Mouse (Mus musculus) brown adipose tissue, adult 24 weeks (tissue): ENCODE results near the gene Rnf123. TPM values are rescaled to one million over a fixed set of nuclear protein-coding genes. Genes with fewer than 3 reads are reported as not detected.

Experiments
- H3K27ac ChIP-seq: fragments of 200-500 bp; replicated peaks from 2 replicates; pipeline ENCODE4 v1.5.1; 2012; ENCODE audit warnings: low read depth, mild to moderate bottlenecking, low read length
- H3K4me1 ChIP-seq: fragments of 200-500 bp; 2 replicates; pipeline ENCODE4 v1.6.1; 2012; ENCODE audit warnings: low read length, mixed read lengths; ENCODE audit not compliant: control insufficient read depth, insufficient read depth, insufficient read length
- H3K4me3 ChIP-seq: fragments of 200-500 bp; 2 replicates; pipeline ENCODE4 v1.5.1; 2012; ENCODE audit warnings: low read depth, mild to moderate bottlenecking, low read length, moderate library complexity; ENCODE audit not compliant: insufficient read depth
- polyA plus RNA-seq: library from polyadenylated mRNA; stranded (reverse); fragments of >200 nt; gene quantifications from 2 replicates; pipeline ENCODE4 v1.2.4, GENCODE M21; 2012; ENCODE audit not compliant: missing spikeins, insufficient read depth, insufficient read length

Rnf123 gene
- polyA plus RNA-seq, 1 experiment, result 40.0 TPM

GRCm38 (mm10) chr9:108003531-108003890, 79.6 kb downstream of the Rnf123 start:
- Histone ChIP-seq H3K27ac (no peak overlapping the region), H3K4me3 (peak overlapping the region; percentile 94), H3K4me1 (peaks cover 16% of the 10 kb centered on the region)

GRCm38 (mm10) chr9:108002778-108003530, 80.2 kb downstream of the Rnf123 start:
- H3K27ac ChIP-seq, result peak overlapping the region; percentile 67
- H3K4me1 ChIP-seq, result peaks cover 11% of the 10 kb centered on the region

GRCm38 (mm10) chr9:108001922-108002770, 81.0 kb downstream of the Rnf123 start, which contains the start of gene Ip6k1:
Gene Ip6k1 (plus strand): TSS chr9:108002501.
- Histone ChIP-seq H3K4me1 (peaks cover 10% of the 10 kb centered on the region), H3K27ac (peak within 1 kb of the TSS; percentile 73), H3K4me3 (peak within 1 kb of the TSS; percentile 94)

More at GRCm38 (mm10) chr9:108002778-108003530, 80.2 kb downstream of the Rnf123 start:
- peak overlapping the region; percentile 94 for H3K4me3 ChIP-seq

Other genes starting within 250 kb of the Rnf123 start
- 17.6 and 20.0 TPM in 2 replicates for gene Rbm6, start 210.1 kb downstream of the Rnf123 start, polyA plus RNA-seq
- gene Mon1a, start 195.2 kb downstream of the Rnf123 start, polyA plus RNA-seq, result 12.6 and 14.3 TPM in 2 replicates
- gene Mst1r, start 176.5 kb downstream of the Rnf123 start, polyA plus RNA-seq, result 0.36 and 1.4 TPM in 2 replicates
- gene Actl11, start 154.9 kb downstream of the Rnf123 start, polyA plus RNA-seq, result not detected in 2 replicates
- not detected in 2 replicates for gene Camkv, start 147.7 kb downstream of the Rnf123 start, polyA plus RNA-seq
- gene Traip, start 133.2 kb downstream of the Rnf123 start, polyA plus RNA-seq, result not detected in 2 replicates
- gene Uba7, start 107.8 kb downstream of the Rnf123 start, polyA plus RNA-seq, result 7.0 and 13.8 TPM in 2 replicates
- not detected in 2 replicates for gene Gm20661, start 100.3 kb downstream of the Rnf123 start, polyA plus RNA-seq
- 5.1 and 5.5 TPM in 2 replicates for gene Inka1, start 97.5 kb downstream of the Rnf123 start, polyA plus RNA-seq
- not detected in 2 replicates for gene Cdhr4, start 90.8 kb downstream of the Rnf123 start, polyA plus RNA-seq
- not detected in 2 replicates for gene Gm20662, start 87.0 kb downstream of the Rnf123 start, polyA plus RNA-seq
- 14.7 and 20.7 TPM in 2 replicates for gene Ip6k1, start 80.8 kb downstream of the Rnf123 start, polyA plus RNA-seq
- 8.2 and 11.1 TPM in 2 replicates for gene Gmppb, start 34.1 kb downstream of the Rnf123 start, polyA plus RNA-seq
- gene Amigo3, start 30.2 kb downstream of the Rnf123 start, polyA plus RNA-seq, result 0.40 and 0.88 TPM in 2 replicates
- gene Mst1, start 2.9 kb downstream of the Rnf123 start, polyA plus RNA-seq, result not detected in 2 replicates
- gene Apeh, start 11.3 kb upstream of the Rnf123 start, polyA plus RNA-seq, result 41.1 and 58.6 TPM in 2 replicates
- gene Bsn, start 107.0 kb upstream of the Rnf123 start, polyA plus RNA-seq, result 0.24 and 0.29 TPM in 2 replicates
- gene Dag1, start 180.6 kb upstream of the Rnf123 start, polyA plus RNA-seq, result 116 and 133 TPM in 2 replicates
- gene Nicn1, start 207.1 kb upstream of the Rnf123 start, polyA plus RNA-seq, result 21.6 and 23.1 TPM in 2 replicates
- 2.0 and 2.8 TPM in 2 replicates for gene Amt, start 213.5 kb upstream of the Rnf123 start, polyA plus RNA-seq
- 299 and 302 TPM in 2 replicates for gene Rhoa, start 222.8 kb upstream of the Rnf123 start, polyA plus RNA-seq
- 24.2 and 32.4 TPM in 2 replicates for gene Tcta, start 222.8 kb upstream of the Rnf123 start, polyA plus RNA-seq